Mouse (Mus musculus) ES-Bruce4 (cell line): ENCODE data around the gene Cdk12. TPM values are rescaled to one million over a fixed set of nuclear protein-coding genes. Genes with fewer than 3 reads are reported as not detected.

ENCODE experiments used
- H3K27ac ChIP-seq: 2 replicates; pipeline ENCODE4 v1.5.1; 2012; ENCODE audit warnings: low read length, inconsistent platforms; ENCODE audit not compliant: insufficient read depth
- H3K27me3 ChIP-seq: 2 replicates; pipeline ENCODE4 v1.6.1; 2012; ENCODE audit warnings: mild to moderate bottlenecking, low read length, inconsistent platforms; ENCODE audit not compliant: control insufficient read depth, poor library complexity, insufficient read depth, severe bottlenecking
- H3K36me3 ChIP-seq: 2 replicates; pipeline ENCODE4 v1.6.1; 2012; ENCODE audit warnings: inconsistent platforms, mild to moderate bottlenecking, low read length, moderate library complexity; ENCODE audit not compliant: control insufficient read depth, poor library complexity, insufficient read depth, severe bottlenecking
- H3K4me1 ChIP-seq: one replicate; pipeline ENCODE4 v1.8.1; 2011; ENCODE audit warnings: low read length; ENCODE audit not compliant: control insufficient read depth, insufficient read depth
- H3K4me3 ChIP-seq: 2 replicates; pipeline ENCODE4 v1.5.1; 2011; ENCODE audit warnings: low read depth, mild to moderate bottlenecking, low read length
- H3K9ac ChIP-seq: 2 replicates; pipeline ENCODE4 v1.6.1; 2012; ENCODE audit warnings: low read depth, mild to moderate bottlenecking, inconsistent platforms; ENCODE audit not compliant: poor library complexity, severe bottlenecking
- H3K9me3 ChIP-seq: replicated peaks from 2 replicates; pipeline ENCODE4 v1.6.1; 2012; ENCODE audit warnings: mild to moderate bottlenecking, low read length, inconsistent platforms; ENCODE audit not compliant: control insufficient read depth, poor library complexity, insufficient read depth, severe bottlenecking
- CTCF ChIP-seq: IDR thresholded peaks from one replicate; pipeline ENCODE4 v1.8.1; 2011; ENCODE audit warnings: low read depth, low read length
- EP300 ChIP-seq: IDR thresholded peaks from 2 replicates; pipeline ENCODE4 v1.6.1; 2011; ENCODE audit warnings: low read depth, low read length; ENCODE audit not compliant: insufficient read depth
- POLR2A ChIP-seq: IDR thresholded peaks from one replicate; pipeline ENCODE4 v1.8.1; 2011; ENCODE audit warnings: low read length; ENCODE audit not compliant: insufficient read depth
- polyA plus RNA-seq: library from polyadenylated mRNA; stranded (reverse); fragments of >200 nt; gene quantifications from 2 replicates; pipeline ENCODE4 v1.2.4, GENCODE M21; 2011; ENCODE audit warnings: low read depth; ENCODE audit not compliant: missing spikeins, insufficient read depth, insufficient read length

Cdk12 gene
- polyA plus RNA-seq, 1 experiment, result 52.5 TPM

DNA sequence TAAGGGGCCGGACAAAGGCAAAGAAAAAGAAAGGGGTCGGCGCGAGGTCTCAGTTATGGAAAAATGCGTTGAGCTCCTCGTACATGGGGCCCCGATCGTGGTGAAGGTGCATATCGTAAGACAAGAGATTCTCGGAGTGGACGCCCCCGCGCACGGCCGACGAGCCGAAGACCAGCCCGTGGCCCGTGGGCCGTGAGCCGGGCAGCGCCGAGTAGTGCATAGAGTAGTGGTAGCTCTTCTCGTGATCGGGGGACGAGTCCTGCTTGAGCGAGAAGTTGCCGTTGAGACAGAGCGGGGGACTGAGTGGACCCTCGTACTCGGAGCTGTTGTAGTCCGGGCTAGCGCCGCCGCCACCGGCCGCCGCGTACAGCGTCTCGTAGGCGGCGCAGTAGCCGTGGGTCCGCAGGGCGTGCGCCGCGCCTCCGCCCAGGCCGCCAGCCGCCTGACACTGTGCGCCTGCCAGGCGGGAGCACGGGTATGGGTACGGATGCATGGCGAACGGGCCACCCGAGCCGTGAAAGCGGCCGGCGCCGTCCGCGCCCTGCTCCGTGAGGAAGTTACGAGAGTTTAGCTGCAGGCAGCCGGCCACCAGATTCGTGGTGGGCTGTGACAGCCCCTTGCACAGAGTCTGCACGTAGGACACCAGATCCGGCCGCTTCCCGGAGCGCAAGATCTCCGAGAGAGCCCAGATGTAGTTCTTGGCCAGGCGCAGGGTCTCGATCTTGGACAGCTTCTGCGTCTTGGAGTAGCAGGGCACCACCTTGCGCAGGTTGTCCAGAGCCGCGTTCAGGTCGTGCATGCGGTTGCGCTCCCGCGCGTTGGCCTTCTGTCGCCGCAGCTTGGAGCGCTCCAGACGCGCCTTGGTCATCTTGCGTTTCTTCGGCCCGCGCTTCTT lies 124.5 kb downstream of the Cdk12 start:
- TF ChIP-seq CTCF, result no peak
- no peak for TF ChIP-seq POLR2A
- TF ChIP-seq EP300, result no peak
- Histone ChIP-seq H3K27me3 (peaks cover 45% of the 10 kb centered on the region), H3K36me3 (no peaks in the 10 kb centered on the region), H3K4me1 (no peaks in the 10 kb centered on the region), H3K9me3 (no peaks in the 10 kb centered on the region), H3K4me3 (peak overlapping the region; percentile 17), H3K9ac (0 out of 2 replicates have a peak overlapping the region, but pooled peaks have one; percentile 56), H3K27ac (no peak overlapping the region)

GRCm38 (mm10) chr11:98328031-98328370 lies 125.1 kb downstream of the Cdk12 start:
- H3K27me3 ChIP-seq, result peaks cover 44% of the 10 kb centered on the region
- H3K4me1 ChIP-seq, result no peaks in the 10 kb centered on the region
- no peak overlapping the region for H3K27ac ChIP-seq
- peak overlapping the region; percentile 56; the same call in 1 of the 2 replicates for H3K9ac ChIP-seq
- no peaks in the 10 kb centered on the region for H3K9me3 ChIP-seq
- H3K4me3 ChIP-seq, result peak overlapping the region; percentile 17
- TF ChIP-seq CTCF (no peak), POLR2A (no peak), EP300 (no peak)
- no peaks in the 10 kb centered on the region for H3K36me3 ChIP-seq

Other genes starting within 250 kb of the Cdk12 start
- 3.0 and 3.3 TPM in 2 replicates for gene Plxdc1, start 216.6 kb upstream of the Cdk12 start, polyA plus RNA-seq
- gene Arl5c, start 206.9 kb upstream of the Cdk12 start, polyA plus RNA-seq, result 2.8 and 3.6 TPM in 2 replicates
- 5.2 and 6.3 TPM in 2 replicates for gene Cacnb1, start 180.0 kb upstream of the Cdk12 start, polyA plus RNA-seq
- 2,020 and 2,244 TPM in 2 replicates for gene Rpl19, start 176.3 kb upstream of the Cdk12 start, polyA plus RNA-seq
- gene Stac2, start 149.6 kb upstream of the Cdk12 start, polyA plus RNA-seq, result 5.6 and 9.6 TPM in 2 replicates
- gene Fbxl20, start 52.7 kb upstream of the Cdk12 start, polyA plus RNA-seq, result 44.5 and 45.8 TPM in 2 replicates
- 55.8 and 57.5 TPM in 2 replicates for gene Med1, start 9.8 kb upstream of the Cdk12 start, polyA plus RNA-seq
- not detected in 2 replicates for gene Neurod2, start 126.6 kb downstream of the Cdk12 start, polyA plus RNA-seq
- 1.1 and 1.5 TPM in 2 replicates for gene Ppp1r1b, start 145.3 kb downstream of the Cdk12 start, polyA plus RNA-seq
- 12.2 and 16.8 TPM in 2 replicates for gene Stard3, start 155.3 kb downstream of the Cdk12 start, polyA plus RNA-seq
- gene Tcap, start 180.8 kb downstream of the Cdk12 start, polyA plus RNA-seq, result not detected in 2 replicates
- not detected in 2 replicates for gene Pnmt, start 183.4 kb downstream of the Cdk12 start, polyA plus RNA-seq
- gene Pgap3, start 197.4 kb downstream of the Cdk12 start, polyA plus RNA-seq, result 4.5 and 5.0 TPM in 2 replicates
- gene Erbb2, start 209.4 kb downstream of the Cdk12 start, polyA plus RNA-seq, result 11.0 and 12.4 TPM in 2 replicates
- gene Mien1, start 235.9 kb downstream of the Cdk12 start, polyA plus RNA-seq, result 65.1 and 67.2 TPM in 2 replicates
- 45.6 and 48.2 TPM in 2 replicates for gene Grb7, start 243.3 kb downstream of the Cdk12 start, polyA plus RNA-seq